Mouse (Mus musculus): ENCODE results near the gene Slc30a6. TPM values are rescaled to one million over a fixed set of nuclear protein-coding genes. Genes with fewer than 3 reads are reported as not detected.

Slc30a6 gene
- 10 to 100 TPM; 13.3 to 13.9 TPM for total RNA-seq (2021)

GRCm38 (mm10) chr17:74395383-74396065 lies at the start of gene Slc30a6:
Gene Slc30a6, plus strand, starts transcription at chr17:74395608.
- intact Hi-C loops (cut with DNase I), result loop anchor here (5.0 kb wide), 1 partner anchor 92 kb away; the partner anchor contains the start of gene Yipf4
- peak; percentile 96 to 99 for DNase-seq (ENCODE audit: low spot score in 2 of 2)

GRCm38 (mm10) chr17:74363592-74363991 lies 31.8 kb upstream of the Slc30a6 start:
- no peak for DNase-seq (ENCODE audit: low spot score in 2 of 2)
- intact Hi-C loops (cut with DNase I), result no loop called here

- DNase-seq (ENCODE audit: low spot score in 2 of 2), result no peak
- intact Hi-C loops (cut with DNase I), result no loop called here
Measured at GRCm38 (mm10) chr17:74376916-74377315, 18.5 kb upstream of the Slc30a6 start.

- no peak for DNase-seq (ENCODE audit: low spot score in 2 of 2)
- intact Hi-C loops (cut with DNase I), result no loop called here
Measured at GRCm38 (mm10) chr17:74386657-74387056, 8.8 kb upstream of the Slc30a6 start.

- intact Hi-C loops (cut with DNase I), result no loop called here
Measured at GRCm38 (mm10) chr17:74389847-74390246, 5.6 kb upstream of the Slc30a6 start.

GRCm38 (mm10) chr17:74394381-74394780 lies 1.0 kb upstream of the Slc30a6 start:
- DNase-seq (ENCODE audit: low spot score in 2 of 2), result no peak
- intact Hi-C loops (cut with DNase I), result no loop called here

More at GRCm38 (mm10) chr17:74389847-74390246, 5.6 kb upstream of the Slc30a6 start:
- DNase-seq (ENCODE audit: low spot score in 2 of 2), result no peak

- no peak for DNase-seq (ENCODE audit: low spot score in 2 of 2)
- intact Hi-C loops (cut with DNase I), result loop anchor here (5.0 kb wide), 1 partner anchor 92 kb away; the partner anchor contains the start of gene Yipf4
Measured at GRCm38 (mm10) chr17:74394855-74395254, 553 bp upstream of the Slc30a6 start.

GRCm38 (mm10) chr17:74396766-74397165 lies 1.4 kb downstream of the Slc30a6 start:
- no peak for DNase-seq (ENCODE audit: low spot score in 2 of 2)
- intact Hi-C loops (cut with DNase I), result loop anchor here (5.0 kb wide), 1 partner anchor 91 kb away; the partner anchor contains the start of gene Yipf4

- no peak for DNase-seq (ENCODE audit: low spot score in 2 of 2)
- intact Hi-C loops (cut with DNase I), result loop anchor here (5.0 kb wide), 1 partner anchor 90 kb away; the partner anchor contains the start of gene Yipf4
Measured at GRCm38 (mm10) chr17:74397173-74397572, 1.8 kb downstream of the Slc30a6 start.

- intact Hi-C loops (cut with DNase I), result no loop called here
- no peak for DNase-seq (ENCODE audit: low spot score in 2 of 2)
Measured at GRCm38 (mm10) chr17:74402486-74403222, 7.2 kb downstream of the Slc30a6 start.

GRCm38 (mm10) chr17:74406487-74406886 lies 11.1 kb downstream of the Slc30a6 start:
- no peak for DNase-seq (ENCODE audit: low spot score in 2 of 2)
- intact Hi-C loops (cut with DNase I), result no loop called here

GRCm38 (mm10) chr17:74409722-74410121 lies 14.3 kb downstream of the Slc30a6 start:
- intact Hi-C loops (cut with DNase I), result no loop called here
- DNase-seq (ENCODE audit: low spot score in 2 of 2), result no peak

- intact Hi-C loops (cut with DNase I), result no loop called here
- DNase-seq (ENCODE audit: low spot score in 2 of 2), result no peak
Measured at GRCm38 (mm10) chr17:74413324-74413723, 17.9 kb downstream of the Slc30a6 start.

GRCm38 (mm10) chr17:74414671-74415070 lies 19.3 kb downstream of the Slc30a6 start:
- no peak for DNase-seq (ENCODE audit: low spot score in 2 of 2)
- intact Hi-C loops (cut with DNase I), result no loop called here

GRCm38 (mm10) chr17:74416841-74417360 lies 21.5 kb downstream of the Slc30a6 start:
- DNase-seq (ENCODE audit: low spot score in 2 of 2), result peak in 1 of 2 experiments; percentile 57
- intact Hi-C loops (cut with DNase I), result no loop called here

- no peak for DNase-seq (ENCODE audit: low spot score in 2 of 2)
Measured at GRCm38 (mm10) chr17:74418171-74418570, 22.8 kb downstream of the Slc30a6 start.

GRCm38 (mm10) chr17:74420656-74421055 lies 25.2 kb downstream of the Slc30a6 start:
- intact Hi-C loops (cut with DNase I), result no loop called here
- no peak for DNase-seq (ENCODE audit: low spot score in 2 of 2)

More at GRCm38 (mm10) chr17:74418171-74418570, 22.8 kb downstream of the Slc30a6 start:
- intact Hi-C loops (cut with DNase I), result no loop called here

- no peak for DNase-seq (ENCODE audit: low spot score in 2 of 2)
Measured at GRCm38 (mm10) chr17:74424401-74425005, 29.1 kb downstream of the Slc30a6 start.

GRCm38 (mm10) chr17:74430074-74430473 lies 34.7 kb downstream of the Slc30a6 start:
- DNase-seq (ENCODE audit: low spot score in 2 of 2), result no peak
- intact Hi-C loops (cut with DNase I), result no loop called here

More at GRCm38 (mm10) chr17:74424401-74425005, 29.1 kb downstream of the Slc30a6 start:
- intact Hi-C loops (cut with DNase I), result no loop called here

GRCm38 (mm10) chr17:74431481-74431880 lies 36.1 kb downstream of the Slc30a6 start:
- intact Hi-C loops (cut with DNase I), result no loop called here
- DNase-seq (ENCODE audit: low spot score in 2 of 2), result peak in 1 of 2 experiments; percentile 19

Measured in left cerebral cortex, postnatal 25 days (tissue).